Mouse (Mus musculus): ENCODE measurements around the gene Pnpla8.

Pnpla8 gene

DNA sequence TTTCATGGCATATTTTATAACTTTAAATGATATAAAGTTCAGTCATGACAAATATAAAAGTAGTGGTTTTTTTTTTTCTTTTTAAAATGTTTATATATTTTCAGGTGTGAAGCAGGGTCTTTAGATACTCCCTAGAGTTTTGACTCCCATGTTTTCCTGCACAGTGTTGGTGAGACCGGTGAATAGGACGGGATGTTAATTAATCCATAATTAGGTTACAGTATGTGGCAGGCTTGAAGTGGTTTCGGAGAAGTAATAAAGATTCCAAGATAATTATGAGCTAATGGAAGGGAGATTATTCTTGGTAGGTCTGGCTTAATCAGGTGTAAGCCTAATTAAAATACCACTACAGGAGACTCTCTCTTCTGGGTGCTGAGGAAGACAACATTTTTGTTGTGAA is 125.0 kb downstream of the Pnpla8 start:
- no peak for DNase-seq (ENCODE audit: low spot score in 2 of 2)

DNA sequence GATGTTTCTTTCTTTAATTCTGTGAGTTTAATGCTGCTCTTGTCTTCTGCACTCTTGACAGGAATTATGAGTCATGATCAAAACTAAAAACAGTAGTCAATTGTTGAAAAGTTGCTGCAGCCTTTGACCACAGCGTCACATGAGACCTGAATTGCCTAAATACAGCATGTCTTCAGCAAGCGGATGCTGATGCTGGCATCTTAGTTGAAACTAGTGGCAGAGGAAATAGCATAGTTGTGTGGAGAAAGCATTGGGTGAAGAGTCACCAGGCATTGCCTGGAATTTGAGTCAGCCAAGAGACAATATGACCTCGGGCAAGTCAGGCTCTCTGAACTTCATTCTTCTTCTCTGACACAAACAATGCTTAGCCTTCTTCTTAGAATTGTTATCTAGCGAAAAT is 133.9 kb downstream of the Pnpla8 start:
- DNase-seq (ENCODE audit: low spot score in 2 of 2) = no peak

DNA sequence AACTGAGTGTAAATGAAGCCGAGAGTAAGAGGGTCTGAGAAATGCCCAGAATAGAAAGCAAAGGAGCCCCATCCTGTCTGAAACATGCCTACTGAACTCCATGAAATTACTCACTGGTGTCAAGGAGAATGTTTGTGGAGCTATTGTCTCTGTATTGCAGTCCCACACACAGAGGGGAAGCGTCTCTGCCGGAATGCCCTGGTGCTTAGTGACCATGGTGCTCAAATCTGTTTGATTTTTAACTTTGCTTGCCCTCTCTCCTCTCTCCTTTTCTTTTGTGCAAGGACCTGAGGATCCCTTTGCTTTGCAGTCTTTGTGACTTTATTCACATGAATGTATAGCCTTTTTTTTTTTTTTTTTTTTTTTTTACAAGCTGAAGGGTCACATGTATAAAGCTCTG is 136.3 kb downstream of the Pnpla8 start:
- no peak for DNase-seq (ENCODE audit: low spot score in 2 of 2)

DNA sequence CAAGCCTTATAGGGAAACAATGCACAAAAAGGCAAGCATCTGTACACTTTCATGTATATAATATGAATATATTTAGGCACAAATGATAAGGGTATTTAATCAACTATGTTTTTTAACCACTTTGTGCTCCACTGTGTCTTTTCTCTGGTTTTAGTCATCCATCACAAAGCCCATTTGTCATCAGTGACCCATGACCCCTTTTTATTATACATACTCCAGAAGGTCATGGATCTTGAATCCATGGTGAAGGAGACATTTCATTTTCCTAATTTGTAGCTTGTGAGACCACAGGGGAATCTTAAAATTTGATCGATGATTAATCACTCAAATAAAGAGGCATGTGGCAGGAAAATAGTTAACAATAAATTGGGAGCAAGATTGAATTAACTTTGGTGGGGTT is 136.7 kb downstream of the Pnpla8 start:
- DNase-seq (ENCODE audit: low spot score in 2 of 2) = no peak

DNA sequence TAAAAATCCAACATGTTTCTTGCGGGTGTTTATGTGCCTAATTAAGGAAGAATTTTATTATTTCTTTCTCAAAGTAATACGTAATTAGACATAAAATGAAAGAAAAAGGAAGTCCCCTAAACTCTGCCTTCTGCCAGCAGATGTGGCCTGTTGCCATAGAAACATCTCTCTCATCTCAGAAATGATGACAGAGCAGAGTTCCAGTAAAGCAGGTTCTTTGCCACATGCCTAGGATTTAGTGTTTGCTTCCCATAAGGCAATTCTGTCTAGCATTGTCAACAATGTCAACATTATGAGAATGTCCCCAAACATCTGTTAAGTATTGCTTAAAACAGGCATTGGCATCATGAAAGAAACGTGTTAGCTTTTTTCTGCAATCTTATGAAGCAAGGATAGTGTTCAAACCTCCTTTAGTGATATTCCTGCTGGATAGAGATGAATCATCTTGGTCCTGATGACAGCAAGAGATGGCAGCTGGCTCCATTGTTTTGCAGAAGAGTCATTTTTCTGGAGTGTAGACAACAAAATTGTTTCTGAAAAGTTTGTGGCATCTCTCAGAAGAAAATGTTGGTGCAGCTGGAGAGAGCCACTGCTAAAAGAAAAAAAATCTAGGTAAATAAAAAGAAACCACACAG is 150.0 kb downstream of the Pnpla8 start:
- DNase-seq (ENCODE audit: low spot score in 2 of 2) = no peak

All from spleen, postnatal 14 days (tissue).